Mouse (Mus musculus) mouse embryonic stem cell (cell line): Measurements from ENCODE around the gene Syt13.

ENCODE experiments used
- in situ Hi-C, 2 experiments: fragments of 300-500 bp; cut with MboI; formaldehyde crosslinking; loops; 1 replicate in 1 of 2; 3 replicates in 1 of 2; pipeline ENCODE4 v1.14.3; 2019 to 2020; ENCODE audit warnings: low sequenced_read_pairs in 2 of 2, low pct_unique_long_range_greater_than_20kb in 1 of 2, mixed read lengths in 1 of 2; ENCODE audit not compliant: unreplicated experiment in 1 of 2

The Syt13 gene

DNA sequence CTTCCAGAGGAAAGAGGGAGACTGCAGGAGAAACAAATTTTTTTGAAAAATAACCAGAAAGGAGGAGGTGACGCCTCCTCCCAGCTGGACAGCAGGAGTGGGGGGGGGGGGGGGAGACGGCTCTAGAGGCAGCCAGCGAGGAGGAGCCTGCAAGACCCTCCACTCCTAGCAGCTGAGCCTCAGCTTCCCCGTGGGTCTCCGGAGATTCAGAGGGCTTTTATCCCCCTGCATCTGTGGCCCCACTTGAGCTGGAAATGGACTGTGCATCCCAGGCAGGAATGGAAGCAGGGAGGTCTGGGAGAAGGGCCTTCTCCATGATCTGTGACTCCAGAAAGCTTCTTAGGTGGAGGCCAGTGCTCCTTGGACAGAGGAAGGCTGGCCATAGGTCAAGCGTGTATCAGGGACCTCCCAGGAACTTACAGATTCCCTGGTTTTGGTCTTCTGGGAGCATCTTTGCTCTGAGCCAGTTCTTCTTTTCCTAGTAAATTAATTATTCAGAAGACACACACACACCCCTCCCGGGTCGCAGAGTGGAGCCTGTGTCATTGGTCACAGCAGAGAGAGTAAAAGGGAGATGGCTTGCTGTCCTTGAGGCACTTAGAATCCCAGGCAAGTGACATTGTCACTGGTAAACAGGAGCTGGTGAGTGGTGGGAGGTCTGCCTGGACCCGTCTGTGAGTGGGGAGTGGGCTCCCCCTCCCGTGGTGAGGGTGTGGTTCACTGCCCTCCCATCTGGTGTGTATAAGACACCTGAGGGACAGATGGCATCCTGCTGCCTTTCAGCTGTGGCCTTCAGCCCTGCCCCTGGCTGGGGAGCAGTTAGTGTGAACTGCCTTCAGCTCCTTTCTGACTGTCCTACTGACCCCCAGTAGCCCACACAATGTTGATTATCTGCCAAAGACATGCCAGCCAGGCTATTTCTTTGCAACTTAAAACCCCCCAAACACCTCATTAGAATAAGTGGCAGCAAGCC lies 1.0 kb downstream of the Syt13 start:
- in situ Hi-C loops: no loop called here

DNA sequence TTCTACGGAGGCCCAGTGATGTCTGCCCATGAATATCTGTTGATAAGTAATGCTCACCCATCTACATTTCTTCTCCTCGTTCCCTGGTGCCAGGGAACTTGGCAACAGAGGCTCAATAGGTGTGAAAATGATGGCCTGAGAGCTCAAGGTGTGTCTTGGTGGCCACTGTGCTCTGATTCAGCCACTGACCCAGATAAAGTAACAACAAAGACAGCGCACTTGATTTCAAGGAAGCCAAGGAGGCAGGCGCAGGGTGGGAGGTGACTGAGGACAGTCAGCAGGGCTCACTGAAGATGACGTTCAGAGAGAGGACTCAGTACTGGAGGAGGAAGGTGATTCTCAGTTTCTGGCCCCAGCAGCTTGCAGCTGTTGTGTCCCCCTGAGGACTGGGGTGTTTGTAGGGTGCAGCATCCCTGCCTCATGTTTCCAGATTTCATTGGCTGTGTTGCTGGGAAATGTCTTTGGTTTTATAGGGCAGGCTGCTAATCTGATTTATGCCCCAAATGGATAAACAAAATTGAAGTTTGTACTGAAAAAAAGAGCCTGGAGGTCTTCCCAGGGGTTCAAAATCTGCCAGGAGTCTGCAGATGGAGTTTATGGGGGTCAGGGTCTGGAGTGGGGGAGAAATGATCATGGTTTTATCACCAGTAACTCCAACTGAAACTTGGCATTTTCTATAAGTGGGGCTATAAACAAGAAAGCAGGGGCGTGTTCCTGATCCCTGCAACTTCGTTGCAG lies 2.7 kb downstream of the Syt13 start:
- in situ Hi-C loops: no loop called here

DNA sequence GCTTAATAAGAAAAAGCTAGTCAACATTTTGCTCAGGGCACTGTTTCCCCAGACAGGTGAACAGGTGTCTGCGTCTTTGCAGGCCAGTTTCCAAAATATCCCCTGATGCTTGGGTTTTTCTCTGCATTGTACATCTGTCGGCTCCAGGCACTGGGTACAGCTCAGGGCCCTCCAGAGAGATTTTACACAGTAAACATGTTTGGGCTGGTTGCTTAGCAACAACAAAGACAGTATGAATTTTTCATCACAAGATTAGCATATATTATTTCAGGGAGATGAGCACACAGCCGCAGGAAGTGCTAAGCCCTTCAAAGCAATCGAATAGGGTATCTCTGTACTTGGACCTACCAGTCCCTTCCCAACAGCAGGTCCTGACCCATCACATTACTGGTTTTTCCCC lies 5.8 kb downstream of the Syt13 start:
- in situ Hi-C loops: no loop called here

DNA sequence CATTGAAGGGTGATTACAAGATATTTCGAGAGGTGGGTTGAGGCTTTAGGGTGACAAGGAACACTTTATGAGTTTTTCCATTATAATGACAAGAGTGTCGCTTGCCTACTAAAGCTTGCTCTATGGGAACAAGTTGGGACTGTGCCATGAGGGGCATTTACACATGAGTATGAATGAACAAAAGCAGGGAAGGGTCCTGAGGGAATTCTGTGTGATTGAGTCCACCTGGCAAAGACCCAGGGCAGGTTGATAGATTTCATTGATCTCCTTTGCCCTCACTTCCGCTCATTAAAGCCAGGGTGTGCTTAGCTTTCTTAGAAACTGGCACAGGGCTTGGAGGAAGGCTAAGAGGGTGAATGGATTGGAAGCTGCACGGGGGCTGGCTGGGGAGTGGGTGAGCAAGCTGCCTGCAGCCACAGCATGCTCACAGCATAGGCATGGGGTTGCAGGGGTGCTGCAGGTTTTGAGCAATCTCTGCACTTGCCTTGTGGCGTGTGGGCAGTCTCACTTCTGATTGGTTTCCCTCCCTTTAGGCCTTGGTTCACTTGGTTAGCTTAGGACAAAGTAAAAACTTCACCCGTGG lies 9.9 kb downstream of the Syt13 start:
- in situ Hi-C loops: no loop called here

DNA sequence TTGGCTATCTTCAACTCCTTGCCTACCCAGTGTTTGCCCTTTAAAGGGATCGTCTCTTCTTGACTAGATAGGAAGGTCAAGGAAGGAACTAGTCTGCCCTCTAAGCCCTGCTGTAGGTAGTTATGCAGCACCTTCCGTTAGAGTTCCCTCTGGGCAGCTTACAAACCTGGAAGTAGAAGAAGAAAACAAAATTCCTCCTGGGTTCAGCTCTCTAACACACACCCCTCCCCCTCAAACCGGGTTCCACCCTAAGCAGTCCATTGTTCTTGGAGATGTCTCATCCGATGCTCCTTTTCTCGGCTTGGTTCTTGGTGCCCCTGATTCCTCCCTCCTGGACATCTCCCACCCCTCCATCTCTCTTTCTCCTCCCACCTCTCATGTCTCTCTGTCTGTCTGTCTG lies 14.8 kb downstream of the Syt13 start:
- in situ Hi-C loops: no loop called here

DNA sequence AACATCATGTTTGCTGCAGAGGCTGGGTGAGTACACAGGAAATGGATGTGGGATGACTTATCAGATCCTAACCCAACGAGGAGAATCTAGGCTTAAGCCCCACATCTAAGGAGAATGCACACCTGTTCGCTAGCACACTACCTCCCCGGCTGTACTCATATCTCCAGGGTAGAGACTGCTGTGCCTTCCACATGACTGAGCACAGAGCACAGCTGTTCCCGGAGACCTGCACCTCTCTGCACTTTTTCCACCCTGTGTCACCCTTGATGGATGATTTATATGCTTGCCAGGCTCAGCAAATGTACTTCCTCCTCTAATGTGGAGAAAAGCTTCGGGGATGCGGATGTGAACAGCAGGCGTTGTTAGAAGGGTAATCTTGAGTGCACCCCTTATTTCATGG lies 16.2 kb downstream of the Syt13 start:
- in situ Hi-C loops: no loop called here

DNA sequence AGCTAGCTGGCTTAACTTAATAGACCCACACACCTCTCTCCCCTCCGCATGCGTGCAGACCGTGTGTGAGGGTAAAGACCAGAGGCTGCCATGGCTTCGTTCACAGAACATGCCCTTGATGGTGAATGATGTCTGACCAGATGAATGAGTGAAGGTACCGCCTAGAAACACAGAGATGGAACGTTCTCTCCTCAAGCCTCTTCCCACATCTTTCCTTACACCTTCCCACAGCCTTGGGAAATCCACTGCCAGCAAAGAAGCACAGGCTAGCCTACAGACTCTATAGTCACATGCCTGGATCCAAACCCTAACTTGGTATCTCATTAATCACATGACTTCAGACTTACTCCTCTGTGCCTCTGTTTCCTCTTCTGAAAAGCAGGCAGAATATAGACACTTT lies 18.5 kb downstream of the Syt13 start:
- in situ Hi-C loops: no loop called here

DNA sequence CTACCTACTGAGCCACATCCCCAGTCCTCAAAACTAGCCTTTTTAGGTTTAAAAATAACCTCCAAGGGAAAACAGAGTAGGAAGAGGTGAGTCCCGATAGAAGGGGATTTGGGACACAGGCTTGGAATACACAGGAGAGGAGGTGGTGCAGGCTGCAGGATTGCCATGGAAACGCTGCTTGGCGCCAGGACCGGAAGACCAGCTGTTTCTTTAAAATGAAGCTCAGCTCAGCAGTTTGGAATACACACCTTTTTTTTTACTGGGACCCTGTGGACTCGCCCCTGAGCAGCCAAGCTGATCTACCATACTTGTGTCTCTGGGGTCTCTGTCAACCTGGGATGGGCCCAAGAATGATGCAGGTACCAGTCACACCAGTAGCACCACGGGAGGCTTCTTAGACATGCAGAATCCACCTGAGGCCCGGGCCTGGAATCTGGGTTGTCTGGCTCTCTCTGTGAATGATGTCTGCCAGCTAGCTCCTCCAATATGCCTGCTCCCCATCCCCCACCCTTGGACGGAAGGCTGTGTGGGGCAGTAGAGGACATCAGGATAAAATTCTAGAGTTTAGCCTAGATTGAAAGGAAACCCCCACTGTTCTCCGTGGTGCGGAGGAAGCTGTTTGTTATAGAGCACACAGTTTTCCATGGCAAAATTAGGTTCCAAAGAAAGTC lies 19.5 kb downstream of the Syt13 start:
- in situ Hi-C loops: no loop called here

DNA sequence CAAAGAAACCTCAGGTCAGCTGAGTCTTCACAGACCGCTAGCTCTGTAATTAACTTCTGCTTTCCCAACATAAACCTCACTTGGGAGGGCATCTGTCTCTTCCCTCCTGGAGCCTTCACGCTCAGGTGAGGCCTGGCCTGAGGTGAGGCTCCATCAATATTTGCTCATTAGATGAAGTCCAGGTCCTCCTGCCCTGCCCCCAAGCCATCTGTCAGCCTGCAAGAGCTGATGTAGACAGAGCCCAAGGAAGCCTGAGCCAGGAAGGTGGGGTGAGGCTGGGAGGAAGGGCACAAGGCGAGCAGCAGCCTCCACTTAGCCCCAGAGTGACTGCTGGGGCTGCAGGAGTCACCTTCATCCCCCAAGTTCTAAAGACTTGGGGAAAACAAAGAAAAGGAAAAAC lies 20.6 kb downstream of the Syt13 start:
- in situ Hi-C loops: no loop called here

DNA sequence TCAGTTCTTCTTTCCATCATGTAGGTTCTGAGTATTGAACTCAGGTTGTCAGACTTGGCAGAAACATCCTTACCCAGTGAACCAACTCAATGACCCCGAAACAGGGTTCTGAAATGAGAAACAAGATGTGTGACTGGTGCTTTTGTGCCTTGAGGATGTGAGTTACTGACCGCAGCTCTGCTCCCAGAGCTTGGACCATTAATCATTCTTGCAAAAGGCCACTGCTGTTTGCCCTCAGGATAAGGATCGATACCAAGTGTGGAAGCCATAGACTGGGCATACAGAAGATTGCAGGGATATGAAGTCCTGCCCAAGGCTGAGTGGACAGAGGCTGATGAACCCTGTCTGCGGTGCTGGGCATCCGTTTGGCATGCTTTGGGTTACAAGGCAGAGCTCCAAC lies 23.2 kb downstream of the Syt13 start:
- in situ Hi-C loops: no loop called here

DNA sequence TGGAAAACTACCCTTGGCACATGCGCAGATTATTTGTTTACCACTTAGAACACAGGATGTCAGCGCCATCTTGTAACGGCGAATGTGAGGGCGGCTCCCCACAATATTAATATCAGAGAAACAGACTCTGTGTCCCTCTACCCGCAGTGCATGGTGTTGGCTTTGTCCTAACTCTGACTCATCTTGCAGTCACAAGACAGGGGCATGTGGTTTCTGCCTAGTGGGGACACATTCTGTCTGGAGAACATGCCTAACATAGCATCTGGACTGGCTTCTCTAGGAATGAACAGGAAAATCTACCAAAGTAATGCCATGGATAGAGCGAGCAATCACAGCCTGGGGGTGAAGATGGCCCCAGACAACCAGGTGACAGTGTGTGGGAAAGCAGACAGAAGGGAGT lies 23.9 kb downstream of the Syt13 start:
- in situ Hi-C loops: no loop called here

DNA sequence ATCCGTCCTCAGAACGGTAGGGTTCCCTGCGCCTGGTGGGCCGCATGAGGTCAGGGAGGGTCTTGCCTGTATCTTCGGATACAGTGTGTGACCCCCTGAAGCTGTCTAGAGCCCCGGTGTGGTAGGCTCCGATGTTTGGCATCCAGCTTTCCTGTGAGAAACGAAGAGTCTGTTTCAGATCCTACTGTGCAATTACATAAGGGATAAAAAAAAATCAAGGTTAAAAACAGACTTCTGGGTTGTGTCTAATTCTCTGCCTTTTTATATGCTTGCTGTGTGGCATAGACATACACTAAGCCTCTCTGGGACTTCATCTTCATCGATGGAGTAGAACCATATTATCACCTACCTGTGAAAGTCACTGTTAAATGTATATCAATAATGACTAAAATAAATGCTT lies 26.1 kb downstream of the Syt13 start:
- in situ Hi-C loops: no loop called here

DNA sequence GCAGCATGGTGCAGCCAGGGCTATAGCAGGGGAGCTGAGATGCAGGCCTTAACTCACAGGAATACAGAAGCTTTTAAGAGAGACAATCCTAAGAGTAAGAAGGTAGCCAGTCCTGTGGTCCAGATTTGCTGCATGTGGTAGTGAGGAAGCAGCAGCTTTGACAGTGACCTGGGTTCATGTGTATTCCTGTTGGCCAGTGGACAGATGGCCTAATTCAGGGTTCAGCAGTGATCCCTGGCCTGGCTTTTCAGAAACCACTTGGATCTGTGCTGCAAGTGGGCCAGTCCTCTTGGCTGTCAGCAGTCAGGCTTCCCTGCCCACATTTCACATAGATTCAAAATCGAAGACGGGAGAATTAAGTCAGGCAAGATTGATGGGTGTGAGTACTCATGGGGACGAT lies 26.6 kb downstream of the Syt13 start:
- in situ Hi-C loops: no loop called here

DNA sequence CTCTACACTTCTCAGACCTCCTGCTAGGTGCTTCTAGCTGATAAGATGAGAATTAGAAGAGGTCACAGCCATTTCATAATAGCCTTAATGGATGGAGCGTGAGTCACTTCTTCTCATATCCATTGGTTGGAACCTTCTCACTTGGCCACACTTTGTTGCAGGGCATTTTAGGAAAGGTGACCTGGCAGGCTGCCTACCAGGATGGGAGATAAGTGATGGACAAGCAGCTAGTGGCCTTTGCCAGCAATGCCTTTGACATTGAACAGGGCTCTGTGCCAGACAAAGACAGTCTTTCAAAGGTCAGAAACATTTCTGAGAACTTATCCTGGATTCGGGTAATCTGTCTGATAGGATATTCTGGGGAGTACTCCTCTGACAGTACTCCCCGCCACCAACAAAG lies 28.5 kb downstream of the Syt13 start:
- in situ Hi-C loops: no loop called here

DNA sequence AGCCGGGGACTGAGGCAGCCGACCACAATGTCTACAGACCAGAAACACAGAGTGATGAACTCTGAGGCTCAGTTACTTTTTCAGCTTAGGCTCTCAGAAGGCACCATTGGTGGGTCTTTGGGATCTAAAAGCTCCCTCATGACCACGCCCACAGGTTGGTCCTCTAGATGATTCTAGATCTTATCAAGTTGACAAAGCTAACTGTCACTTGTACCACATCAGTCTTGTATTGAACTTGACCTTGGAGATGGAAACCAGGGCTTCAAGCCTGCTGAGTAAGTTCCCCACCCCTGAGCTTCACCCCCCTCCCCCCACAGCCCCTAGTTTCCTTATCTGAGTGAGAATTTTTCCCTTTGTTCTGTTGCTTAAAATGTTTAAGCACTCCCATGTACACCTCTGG lies 29.5 kb downstream of the Syt13 start:
- in situ Hi-C loops: no loop called here

DNA sequence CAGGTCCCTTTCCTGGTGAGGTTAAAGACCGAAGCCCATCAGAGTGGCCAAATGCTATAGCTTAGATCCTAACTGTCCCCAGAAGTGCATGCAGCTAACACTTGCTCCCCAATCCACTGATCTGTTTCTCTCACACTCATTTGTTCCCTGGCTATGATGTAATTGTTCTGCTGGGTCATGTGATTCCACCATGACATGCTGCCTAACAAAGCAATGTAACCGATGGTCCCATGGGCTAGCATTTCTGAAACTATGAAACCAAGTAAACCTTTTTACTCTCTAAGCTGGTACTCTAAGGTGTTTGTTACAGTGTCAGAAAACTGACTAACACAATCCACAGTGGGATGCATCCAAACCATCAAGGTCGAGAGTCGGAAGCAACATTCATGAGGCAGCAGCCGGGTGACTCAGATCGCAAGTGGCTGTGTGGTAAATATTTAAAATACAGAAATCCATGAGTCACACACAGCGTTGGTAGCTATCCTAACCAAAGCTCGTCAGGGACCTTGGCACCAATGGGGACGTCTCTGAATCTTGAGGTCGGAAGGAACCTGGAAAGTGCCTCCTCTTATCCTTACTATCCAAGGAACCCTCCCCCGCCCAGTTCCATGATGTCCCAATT lies 30.3 kb downstream of the Syt13 start:
- in situ Hi-C loops: no loop called here

DNA sequence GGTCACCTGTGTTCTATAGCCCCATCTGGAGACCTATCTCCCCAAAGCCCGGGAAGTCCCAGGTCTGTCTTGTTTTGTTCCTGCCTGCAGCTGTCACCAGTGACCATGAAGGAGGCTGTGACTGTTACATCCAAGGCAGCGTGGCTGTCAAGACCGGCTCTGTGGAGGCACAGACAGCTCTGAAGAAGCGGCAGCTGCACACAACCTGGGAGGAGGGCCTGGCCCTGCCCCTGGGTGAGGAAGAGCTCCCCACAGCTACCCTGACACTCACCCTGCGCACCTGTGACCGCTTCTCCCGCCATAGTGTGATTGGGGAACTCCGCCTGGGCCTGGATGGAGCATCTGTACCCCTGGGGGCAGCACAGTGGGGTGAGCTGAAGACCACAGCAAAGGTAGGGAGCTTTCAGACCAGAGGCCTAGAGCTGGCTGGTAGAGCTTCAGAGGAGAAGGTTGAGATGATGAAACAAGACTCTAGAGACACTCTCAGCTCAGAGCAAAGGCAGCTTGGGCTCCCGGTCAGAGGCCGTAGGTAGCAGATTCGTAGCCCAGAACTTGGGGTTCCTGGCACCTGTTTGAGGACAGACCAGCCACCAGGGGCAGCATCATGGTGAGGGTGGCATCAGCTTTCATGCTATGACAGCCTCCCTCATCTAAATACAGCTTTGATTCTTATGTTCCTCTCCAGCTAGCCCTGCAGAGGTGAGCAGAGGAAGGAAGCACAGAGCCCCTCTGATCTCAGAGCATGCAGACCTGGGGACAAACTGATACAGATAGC lies 31.1 kb downstream of the Syt13 start:
- in situ Hi-C loops: no loop called here
